Mouse (Mus musculus): ENCODE results near the gene Eif2b4.

GRCm38 (mm10) chr5:31219911-31220447 is 26.7 kb upstream of the Eif2b4 start:
- TF ChIP-seq CTCF (IDR thresholded peaks at IDR 0.05; ENCODE audit: control insufficient read depth, insufficient read depth, low read length): no peak
- TF ChIP-seq POLR2A (IDR thresholded peaks at IDR 0.05; ENCODE audit: borderline replicate concordance, control insufficient read depth, low read depth, low read length): no peak
